Mouse (Mus musculus) small intestine, adult 10 weeks (tissue): ENCODE results near the gene H2al1g. TPM values are rescaled to one million over a fixed set of nuclear protein-coding genes. Genes with fewer than 3 reads are reported as not detected.

ENCODE experiments used
- polyA plus RNA-seq: library from polyadenylated mRNA; stranded (reverse); fragments of 350-450 nt; fragmentation: Illumina TruSeq; extraction: RNeasy Lipid Tissue Mini Kit (QIAGEN cat#74804); gene quantifications from one replicate; pipeline ENCODE4 v1.2.3, GENCODE M21; 2014; ENCODE audit warnings: low replicate concordance

The H2al1g gene
- not detected for polyA plus RNA-seq

GRCm38 (mm10) chrX:11317956-11318355, at the start of gene H2al1g:
Gene H2al1g (plus strand): TSS chrX:11318256.

GRCm38 (mm10) chrX:11298957-11299356, 19.1 kb upstream of the H2al1g start, which contains the start of gene H2al1a:
Gene H2al1a (plus strand): TSS chrX:11299257.

DNA sequence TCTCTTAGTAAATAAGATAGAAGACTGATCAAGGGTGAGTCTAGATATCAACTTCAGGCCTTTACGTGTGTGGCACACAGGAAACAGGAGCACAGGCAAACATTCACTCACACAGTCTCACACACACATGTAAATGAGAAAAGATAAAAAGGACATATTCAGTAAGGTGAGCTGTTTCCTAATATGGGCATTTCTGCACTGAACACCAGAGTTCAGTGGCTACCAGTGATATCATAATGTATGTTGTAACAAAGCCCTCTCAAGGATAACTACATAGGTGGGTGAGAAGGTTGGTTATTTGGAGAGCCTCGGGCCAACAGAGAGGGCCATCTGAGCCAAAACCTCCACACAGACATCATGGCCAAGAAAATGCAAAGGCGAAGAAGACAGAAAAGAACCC, 15.9 kb upstream of the H2al1g start, which contains the start of gene H2al1b:
Gene H2al1b, plus strand, starts transcription at position 301 of the 400 bp plus-strand sequence.

DNA sequence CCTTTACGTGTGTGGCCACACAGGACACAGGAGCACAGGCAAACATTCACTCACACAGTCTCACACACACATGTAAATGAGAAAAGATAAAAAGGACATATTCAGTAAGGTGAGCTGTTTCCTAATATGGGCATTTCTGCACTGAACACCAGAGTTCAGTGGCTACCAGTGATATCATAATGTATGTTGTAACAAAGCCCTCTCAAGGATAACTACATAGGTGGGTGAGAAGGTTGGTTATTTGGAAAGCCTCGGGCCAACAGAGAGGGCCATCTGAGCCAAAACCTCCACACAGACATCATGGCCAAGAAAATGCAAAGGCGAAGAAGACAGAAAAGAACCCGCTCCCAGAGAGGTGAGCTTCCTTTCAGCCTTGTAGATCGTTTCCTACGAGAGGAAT, 12.7 kb upstream of the H2al1g start, which contains the start of gene H2al1c:
Gene H2al1c, plus strand, starts transcription at position 301 of the 400 bp plus-strand sequence.

DNA sequence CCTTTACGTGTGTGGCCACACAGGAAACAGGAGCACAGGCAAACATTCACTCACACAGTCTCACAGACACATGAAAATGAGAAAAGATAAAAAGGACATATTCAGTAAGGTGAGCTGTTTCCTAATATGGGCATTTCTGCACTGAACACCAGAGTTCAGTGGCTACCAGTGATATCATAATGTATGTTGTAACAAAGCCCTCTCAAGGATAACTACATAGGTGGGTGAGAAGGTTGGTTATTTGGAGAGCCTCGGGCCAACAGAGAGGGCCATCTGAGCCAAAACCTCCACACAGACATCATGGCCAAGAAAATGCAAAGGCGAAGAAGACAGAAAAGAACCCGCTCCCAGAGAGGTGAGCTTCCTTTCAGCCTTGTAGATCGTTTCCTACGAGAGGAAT, 9.5 kb upstream of the H2al1g start, which contains the start of gene H2al1d:
Gene H2al1d, plus strand, starts transcription at position 301 of the 400 bp plus-strand sequence.

GRCm38 (mm10) chrX:11311634-11312033, 6.4 kb upstream of the H2al1g start, which contains the start of gene H2al1e:
Gene H2al1e (plus strand): TSS chrX:11311934.

GRCm38 (mm10) chrX:11314858-11315257, 3.2 kb upstream of the H2al1g start, which contains the start of gene H2al1f:
Gene H2al1f (plus strand): TSS chrX:11315158.

DNA sequence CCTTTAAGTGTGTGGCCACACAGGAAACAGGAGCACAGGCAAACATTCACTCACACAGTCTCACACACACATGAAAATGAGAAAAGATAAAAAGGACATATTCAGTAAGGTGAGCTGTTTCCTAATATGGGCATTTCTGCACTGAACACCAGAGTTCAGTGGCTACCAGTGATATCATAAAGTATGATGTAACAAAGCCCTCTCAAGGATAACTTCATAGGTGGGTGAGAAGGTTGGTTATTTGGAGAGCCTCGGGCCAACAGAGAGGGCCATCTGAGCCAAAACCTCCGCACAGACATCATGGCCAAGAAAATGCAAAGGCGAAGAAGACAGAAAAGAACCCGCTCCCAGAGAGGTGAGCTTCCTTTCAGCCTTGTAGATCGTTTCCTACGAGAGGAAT, 3.1 kb downstream of the H2al1g start, which contains the start of gene H2al1h:
Gene H2al1h, plus strand, starts transcription at position 301 of the 400 bp plus-strand sequence.

GRCm38 (mm10) chrX:11324359-11324758, 6.3 kb downstream of the H2al1g start, which contains the start of gene H2al1i:
Gene H2al1i (plus strand): TSS chrX:11324659.

GRCm38 (mm10) chrX:11327522-11327921, 9.5 kb downstream of the H2al1g start, which contains the start of gene H2al1j:
Gene H2al1j (plus strand): TSS chrX:11327822.

Other genes starting within 250 kb of the H2al1g start
- gene H2al1a, start 19.0 kb upstream of the H2al1g start, polyA plus RNA-seq: not detected
- gene H2al1b, start 15.8 kb upstream of the H2al1g start, polyA plus RNA-seq: not detected
- not detected for gene H2al1c, start 12.6 kb upstream of the H2al1g start, polyA plus RNA-seq
- gene H2al1d, start 9.4 kb upstream of the H2al1g start, polyA plus RNA-seq: not detected
- gene H2al1e, start 6.3 kb upstream of the H2al1g start, polyA plus RNA-seq: not detected
- gene H2al1f, start 3.1 kb upstream of the H2al1g start, polyA plus RNA-seq: not detected
- not detected for gene H2al1h, start 3.2 kb downstream of the H2al1g start, polyA plus RNA-seq
- gene H2al1i, start 6.4 kb downstream of the H2al1g start, polyA plus RNA-seq: not detected
- not detected for gene H2al1j, start 9.6 kb downstream of the H2al1g start, polyA plus RNA-seq